Mouse (Mus musculus): ENCODE results near the gene F11r. TPM values are rescaled to one million over a fixed set of nuclear protein-coding genes. Genes with fewer than 3 reads are reported as not detected.

The F11r gene
- total and polyA plus RNA-seq, 2 experiments, result 39.1 to 47.7 TPM

GRCm38 (mm10) chr1:171473506-171473905 is 36.2 kb downstream of the F11r start:
- Histone ChIP-seq H3K36me3 (ENCODE audit: control insufficient read depth, insufficient read depth, low read length) (no peaks in the 10 kb centered on the region), H3K9ac (ENCODE audit: low read depth, low read length) (no peak overlapping the region), H3K27me3 (ENCODE audit: control insufficient read depth, insufficient read depth, low read length) (no peaks in the 10 kb centered on the region), H3K4me1 (ENCODE audit: control insufficient read depth, insufficient read depth, low read length) (no peaks in the 10 kb centered on the region), H3K4me3 (ENCODE audit: insufficient read depth, low read depth, low read length) (no peak overlapping the region), H3K27ac (replicated peaks; ENCODE audit: insufficient read depth, low read depth, low read length) (no peak overlapping the region), H3K79me2 (ENCODE audit: control insufficient read depth, insufficient read depth, low read length) (no peaks in the 10 kb centered on the region)
- TF ChIP-seq CTCF (IDR thresholded peaks at IDR 0.05; ENCODE audit: low read depth, low read length), result no peak
- no peak for TF ChIP-seq POLR2A (IDR thresholded peaks at IDR 0.05; ENCODE audit: extremely low read depth, insufficient read depth, low read length)
- no peak for DNase-seq (ENCODE audit: extremely low read depth, low read depth, low spot score)
- WGBS, result 74% methylated on average over 4 of the region's 4 CpGs

GRCm38 (mm10) chr1:171473920-171474640 is 36.7 kb downstream of the F11r start:
- Histone ChIP-seq H3K36me3 (ENCODE audit: control insufficient read depth, insufficient read depth, low read length) (no peaks in the 10 kb centered on the region), H3K4me1 (ENCODE audit: control insufficient read depth, insufficient read depth, low read length) (no peaks in the 10 kb centered on the region), H3K79me2 (ENCODE audit: control insufficient read depth, insufficient read depth, low read length) (no peaks in the 10 kb centered on the region), H3K27me3 (ENCODE audit: control insufficient read depth, insufficient read depth, low read length) (no peaks in the 10 kb centered on the region), H3K9ac (ENCODE audit: low read depth, low read length) (no peak overlapping the region), H3K4me3 (ENCODE audit: insufficient read depth, low read depth, low read length) (no peak overlapping the region), H3K27ac (replicated peaks; ENCODE audit: insufficient read depth, low read depth, low read length) (no peak overlapping the region)
- no peak for DNase-seq (ENCODE audit: extremely low read depth, low read depth, low spot score)
- TF ChIP-seq POLR2A (IDR thresholded peaks at IDR 0.05; ENCODE audit: extremely low read depth, insufficient read depth, low read length) (no peak), CTCF (IDR thresholded peaks at IDR 0.05; ENCODE audit: low read depth, low read length) (no peak)
- 70% methylated on average over 9 of the region's 9 CpGs for WGBS

GRCm38 (mm10) chr1:171477123-171477522 is 39.8 kb downstream of the F11r start:
- no peak overlapping the region for H3K27ac ChIP-seq (replicated peaks; ENCODE audit: insufficient read depth, low read depth, low read length)
- H3K79me2 ChIP-seq (ENCODE audit: control insufficient read depth, insufficient read depth, low read length), result no peaks in the 10 kb centered on the region
- no peaks in the 10 kb centered on the region for H3K4me1 ChIP-seq (ENCODE audit: control insufficient read depth, insufficient read depth, low read length)
- H3K4me3 ChIP-seq (ENCODE audit: insufficient read depth, low read depth, low read length), result no peak overlapping the region
- H3K36me3 ChIP-seq (ENCODE audit: control insufficient read depth, insufficient read depth, low read length), result no peaks in the 10 kb centered on the region
- TF ChIP-seq POLR2A (IDR thresholded peaks at IDR 0.05; ENCODE audit: extremely low read depth, insufficient read depth, low read length), result no peak
- no peak for TF ChIP-seq CTCF (IDR thresholded peaks at IDR 0.05; ENCODE audit: low read depth, low read length)
- no peak for DNase-seq (ENCODE audit: extremely low read depth, low read depth, low spot score)
- 79% methylated on average over 8 of the region's 8 CpGs for WGBS
- H3K9ac ChIP-seq (ENCODE audit: low read depth, low read length), result no peak overlapping the region
- H3K27me3 ChIP-seq (ENCODE audit: control insufficient read depth, insufficient read depth, low read length), result no peaks in the 10 kb centered on the region

GRCm38 (mm10) chr1:171477758-171478545 is 40.6 kb downstream of the F11r start:
- H3K79me2 ChIP-seq (ENCODE audit: control insufficient read depth, insufficient read depth, low read length), result no peaks in the 10 kb centered on the region
- no peak for TF ChIP-seq CTCF (IDR thresholded peaks at IDR 0.05; ENCODE audit: low read depth, low read length)
- no peak for TF ChIP-seq POLR2A (IDR thresholded peaks at IDR 0.05; ENCODE audit: extremely low read depth, insufficient read depth, low read length)
- 63% methylated on average over 27 of the region's 27 CpGs for WGBS
- no peaks in the 10 kb centered on the region for H3K36me3 ChIP-seq (ENCODE audit: control insufficient read depth, insufficient read depth, low read length)
- H3K27ac ChIP-seq (replicated peaks; ENCODE audit: insufficient read depth, low read depth, low read length), result no peak overlapping the region
- H3K27me3 ChIP-seq (ENCODE audit: control insufficient read depth, insufficient read depth, low read length), result no peaks in the 10 kb centered on the region
- H3K4me1 ChIP-seq (ENCODE audit: control insufficient read depth, insufficient read depth, low read length), result no peaks in the 10 kb centered on the region
- H3K4me3 ChIP-seq (ENCODE audit: insufficient read depth, low read depth, low read length), result peak overlapping the region; percentile 26; the same call in 1 of the 2 replicates
- H3K9ac ChIP-seq (ENCODE audit: low read depth, low read length), result no peak overlapping the region
- no peak for DNase-seq (ENCODE audit: extremely low read depth, low read depth, low spot score)

GRCm38 (mm10) chr1:171478968-171479367 is 41.6 kb downstream of the F11r start:
- no peak for TF ChIP-seq POLR2A (IDR thresholded peaks at IDR 0.05; ENCODE audit: extremely low read depth, insufficient read depth, low read length)
- peak; percentile 70 for TF ChIP-seq CTCF (IDR thresholded peaks at IDR 0.05; ENCODE audit: low read depth, low read length)
- DNase-seq (ENCODE audit: extremely low read depth, low read depth, low spot score), result peak; percentile 58
- no peaks in the 10 kb centered on the region for H3K27me3 ChIP-seq (ENCODE audit: control insufficient read depth, insufficient read depth, low read length)
- H3K9ac ChIP-seq (ENCODE audit: low read depth, low read length), result no peak overlapping the region
- H3K27ac ChIP-seq (replicated peaks; ENCODE audit: insufficient read depth, low read depth, low read length), result no peak overlapping the region
- WGBS, result 42% methylated on average over 2 of the region's 2 CpGs
- H3K79me2 ChIP-seq (ENCODE audit: control insufficient read depth, insufficient read depth, low read length), result no peaks in the 10 kb centered on the region
- H3K4me1 ChIP-seq (ENCODE audit: control insufficient read depth, insufficient read depth, low read length), result no peaks in the 10 kb centered on the region
- no peak overlapping the region for H3K4me3 ChIP-seq (ENCODE audit: insufficient read depth, low read depth, low read length)
- H3K36me3 ChIP-seq (ENCODE audit: control insufficient read depth, insufficient read depth, low read length), result no peaks in the 10 kb centered on the region

All from liver, adult 2 months (tissue).